In the genomic region with DNA sequence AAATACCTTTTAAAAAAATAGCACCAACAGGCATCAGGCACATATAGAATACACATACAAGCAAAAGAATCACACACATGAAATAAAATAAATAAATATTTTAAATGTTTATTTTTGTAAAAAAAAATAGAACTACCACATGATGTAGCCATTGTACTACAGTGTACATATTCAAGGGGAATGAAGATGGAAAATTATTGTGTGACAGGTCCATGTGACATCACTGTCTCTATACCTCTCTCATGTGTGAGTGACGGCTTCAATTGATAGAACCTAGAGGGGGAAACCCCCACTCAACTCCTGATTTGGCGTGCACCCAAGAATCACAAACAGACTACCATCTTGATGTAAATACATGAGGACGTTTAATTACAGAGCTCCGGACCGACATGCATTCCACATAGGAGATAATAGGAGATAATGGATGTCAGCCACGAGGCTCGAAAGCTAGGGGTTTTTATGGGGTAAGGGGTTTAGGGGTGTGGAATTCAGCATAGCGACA, we compare ENCODE assay signal across 25 mouse cellular contexts.
"Had no signal": no experiment of that assay in that cellular context is flagged by ENCODE, and none has a peak within 500 bp of the region (broad histone marks: within the 10 kb centered on the region; RNA-seq: fewer than 3 reads in every experiment).

No protein-coding gene starts in this region.

- H3K4me2 ChIP-seq: heart, embryonic 12.5 days; hindbrain, embryonic 12.5 days; hindbrain, embryonic 14.5 days; intestine, embryonic 15.5 days; limb, embryonic 13.5 days; limb, embryonic 15.5 days; liver, embryonic 12.5 days had no signal

- DNase-seq: gastrocnemius, adult 2 months; gastrocnemius, postnatal 10 days; gastrocnemius, postnatal 25 days; heart, postnatal 10 days; heart, postnatal 4 days; kidney, adult 18-20 months; kidney, adult 8-10 months; kidney, postnatal 10 days; kidney, postnatal 25 days; layer of hippocampus, adult 9-11 months; layer of hippocampus, postnatal 36 days; left cerebral cortex, postnatal 4 days had no signal

- H3K9ac ChIP-seq: heart, embryonic 12.5 days; hindbrain, embryonic 12.5 days; hindbrain, embryonic 14.5 days; intestine, embryonic 15.5 days; limb, embryonic 13.5 days; limb, embryonic 15.5 days; liver, embryonic 12.5 days; liver, embryonic 14.5 days had no signal

- H3K27ac ChIP-seq: gastrocnemius, adult 2 months; heart, embryonic 10.5 days; hindbrain, embryonic 10.5 days; hindbrain, embryonic 12.5 days; hindbrain, embryonic 14.5 days; intestine, embryonic 15.5 days; limb, embryonic 13.5 days; limb, embryonic 15.5 days; liver, embryonic 12.5 days; liver, embryonic 14.5 days had no signal

- H3K36me3 ChIP-seq: heart, embryonic 10.5 days; heart, embryonic 12.5 days; hindbrain, embryonic 10.5 days; hindbrain, embryonic 12.5 days; intestine, embryonic 15.5 days; limb, embryonic 13.5 days; limb, embryonic 15.5 days; liver, embryonic 12.5 days had no signal

- H3K4me1 ChIP-seq: heart, embryonic 10.5 days; heart, embryonic 12.5 days; hindbrain, embryonic 10.5 days; hindbrain, embryonic 12.5 days; intestine, embryonic 15.5 days; limb, embryonic 13.5 days; limb, embryonic 15.5 days had no signal

- H3K27me3 ChIP-seq: heart, embryonic 12.5 days; hindbrain, embryonic 12.5 days; intestine, embryonic 15.5 days; limb, embryonic 15.5 days; liver, embryonic 12.5 days had no signal

- ATAC-seq: hindbrain, embryonic 16.5 days; inflammation-experienced regulatory T-cells, adult 6 months; intestine, embryonic 15.5 days; intestine, postnatal 0 days; liver, embryonic 12.5 days had no signal

- H3K4me3 ChIP-seq: gastrocnemius, adult 2 months; heart, embryonic 10.5 days; heart, embryonic 12.5 days; hindbrain, embryonic 10.5 days; hindbrain, embryonic 12.5 days; intestine, embryonic 15.5 days; limb, embryonic 13.5 days; limb, embryonic 15.5 days; liver, embryonic 12.5 days had no signal

- H3K9me3 ChIP-seq: heart, embryonic 10.5 days; heart, embryonic 12.5 days; hindbrain, embryonic 10.5 days; hindbrain, embryonic 12.5 days; intestine, embryonic 15.5 days; limb, embryonic 13.5 days; limb, embryonic 15.5 days; liver, embryonic 12.5 days had no signal
